In genomic region chr9:63782744-63783143, GRCm38 (mm10) we compare ENCODE assay signal across 10 mouse cellular contexts. TPM values are rescaled to one million over a fixed set of nuclear protein-coding genes. Genes with fewer than 3 reads are reported as not detected.
DNase-seq lines count a peak whose midpoint lies in the region; ATAC-seq lines count a peak whose summit lies in the region.
"Had no signal": no experiment of that assay in that cellular context is flagged by ENCODE, and none has a peak within 500 bp of the region (broad histone marks: within the 10 kb centered on the region; RNA-seq: fewer than 3 reads in every experiment).

No protein-coding gene starts in this region.

- H3K9ac ChIP-seq in hindbrain, embryonic 11.5 days (ENCODE audit: low read depth, low read length) = no peak overlapping the region
- no peak overlapping the region for H3K9ac ChIP-seq in hindbrain, embryonic 12.5 days
- H3K9ac ChIP-seq: embryonic facial prominence, embryonic 13.5 days had no signal

- no peak overlapping the region for H3K4me2 ChIP-seq in hindbrain, embryonic 11.5 days (replicated peaks; ENCODE audit: low read depth, low read length)
- H3K4me2 ChIP-seq in hindbrain, embryonic 12.5 days (replicated peaks) = no peak overlapping the region
- H3K4me2 ChIP-seq: embryonic facial prominence, embryonic 13.5 days; heart, embryonic 11.5 days had no signal

- H3K27me3 ChIP-seq in hindbrain, embryonic 11.5 days (ENCODE audit: control insufficient read depth, insufficient read depth, low read length) = no peaks in the 10 kb centered on the region
- H3K27me3 ChIP-seq in hindbrain, embryonic 12.5 days = peaks cover 3% of the 10 kb centered on the region
- no peaks in the 10 kb centered on the region for H3K27me3 ChIP-seq in limb, embryonic 10.5 days (ENCODE audit: low read depth, poor library complexity, severe bottlenecking)
- H3K27me3 ChIP-seq: embryonic facial prominence, embryonic 13.5 days had no signal

- no peak for ATAC-seq in hindbrain, embryonic 11.5 days (ENCODE audit: low FRiP score)
- ATAC-seq in hindbrain, embryonic 12.5 days (ENCODE audit: low FRiP score) = no peak

- H3K27ac ChIP-seq in hindbrain, embryonic 11.5 days (ENCODE audit: low read depth, low read length) = no peak overlapping the region
- no peak overlapping the region for H3K27ac ChIP-seq in hindbrain, embryonic 12.5 days
- peak overlapping the region; percentile 83 for H3K27ac ChIP-seq in limb, embryonic 10.5 days
- H3K27ac ChIP-seq: embryonic facial prominence, embryonic 13.5 days had no signal

- WGBS in hindbrain, embryonic 11.5 days = 22% methylated on average over 4 of the region's 4 CpGs
- 12% methylated on average over 4 of the region's 4 CpGs for WGBS in hindbrain, embryonic 12.5 days
- 33% methylated on average over 4 of the region's 4 CpGs for WGBS in limb, embryonic 10.5 days

- H3K9me3 ChIP-seq in hindbrain, embryonic 11.5 days (ENCODE audit: control insufficient read depth, low read length) = no peaks in the 10 kb centered on the region
- no peaks in the 10 kb centered on the region for H3K9me3 ChIP-seq in hindbrain, embryonic 12.5 days (replicated peaks)
- no peaks in the 10 kb centered on the region for H3K9me3 ChIP-seq in limb, embryonic 10.5 days (replicated peaks)
- H3K9me3 ChIP-seq: embryonic facial prominence, embryonic 13.5 days had no signal

- no peak overlapping the region for H3K4me3 ChIP-seq in hindbrain, embryonic 11.5 days (ENCODE audit: low read depth, low read length)
- H3K4me3 ChIP-seq in hindbrain, embryonic 12.5 days = no peak overlapping the region
- H3K4me3 ChIP-seq in limb, embryonic 10.5 days = no peak overlapping the region
- H3K4me3 ChIP-seq: embryonic facial prominence, embryonic 13.5 days had no signal

- H3K4me1 ChIP-seq in hindbrain, embryonic 11.5 days (replicated peaks; ENCODE audit: control insufficient read depth, insufficient read depth, low read length) = peaks cover 9% of the 10 kb centered on the region
- peaks cover 46% of the 10 kb centered on the region for H3K4me1 ChIP-seq in hindbrain, embryonic 12.5 days
- H3K4me1 ChIP-seq in limb, embryonic 10.5 days = peaks cover 76% of the 10 kb centered on the region

- no peaks in the 10 kb centered on the region for H3K36me3 ChIP-seq in hindbrain, embryonic 11.5 days (ENCODE audit: control insufficient read depth, insufficient read depth, low read length)
- no peaks in the 10 kb centered on the region for H3K36me3 ChIP-seq in hindbrain, embryonic 12.5 days
- no peaks in the 10 kb centered on the region for H3K36me3 ChIP-seq in limb, embryonic 10.5 days
- H3K36me3 ChIP-seq: embryonic facial prominence, embryonic 13.5 days had no signal

- peak; percentile 45 for DNase-seq in hindbrain, embryonic 11.5 days (ENCODE audit: low spot score)
- peak; percentile 27 for DNase-seq in thymus, postnatal 0 days (ENCODE audit: low spot score)
- DNase-seq in thymus, postnatal 4 days = no peak
- no peak for DNase-seq in limb, embryonic 10.5 days (ENCODE audit: low spot score)
- no peak for DNase-seq in B cell, adult 2 months
- DNase-seq in gastrocnemius, postnatal 4 days (ENCODE audit: low spot score in 2 of 2) = no peak
- DNase-seq in heart, postnatal 4 days = no peak

RNA-seq across cellular contexts. Expression of gene Smad3, which starts 24.9 kb away (rescaled TPM):
- 13.9 and 16.0 TPM in 2 replicates for polyA plus RNA-seq in hindbrain, embryonic 11.5 days (2014; fragmentation: Nextera tagmentation; extraction: Ambion mirVana)
- polyA plus RNA-seq in hindbrain, embryonic 12.5 days (2016; fragmentation: Nextera tagmentation; extraction: Ambion mirVana) = 24.1 and 25.4 TPM in 2 replicates
- polyA plus RNA-seq in thymus, postnatal 0 days (2015; fragmentation: Nextera tagmentation; extraction: Ambion mirVana) = 18.5 and 21.1 TPM in 2 replicates
- polyA plus RNA-seq in limb, embryonic 10.5 days (2016; fragmentation: Nextera tagmentation; extraction: Ambion mirVana) = 27.1 and 27.7 TPM in 2 replicates
- 10 to 100 TPM; 42.9 to 44.6 TPM for total RNA-seq in gastrocnemius, postnatal 4 days (2021)
- 10 to 100 TPM; 20.7 to 20.9 TPM for total RNA-seq in heart, postnatal 4 days (2021)

Comparison
In these comparisons a context has a peak if more than half of its experiments do, and no peak if none do; other contexts are left out.
1. DNase-seq: peak in hindbrain, embryonic 11.5 days (single experiment) and thymus, postnatal 0 days (single experiment); none in thymus, postnatal 4 days (single experiment), limb, embryonic 10.5 days (single experiment), B cell, adult 2 months (0 of 2), gastrocnemius, postnatal 4 days (0 of 2) and heart, postnatal 4 days (single experiment).